Mouse (Mus musculus): ENCODE data around the gene Orc2.

The Orc2 gene

GRCm38 (mm10) chr1:58423371-58424248, 81.3 kb downstream of the Orc2 start, which contains the start of gene Clk1:
TSS of gene Clk1 (minus strand) at chr1:58424066.
- peak; percentile 88 for DNase-seq (ENCODE audit: low read depth)

GRCm38 (mm10) chr1:58422879-58423278, 82.0 kb downstream of the Orc2 start:
- DNase-seq (ENCODE audit: low read depth), result no peak

- DNase-seq (ENCODE audit: low read depth), result no peak
These were observed 83.9 kb downstream of the Orc2 start for GRCm38 (mm10) chr1:58420961-58421360.

DNA sequence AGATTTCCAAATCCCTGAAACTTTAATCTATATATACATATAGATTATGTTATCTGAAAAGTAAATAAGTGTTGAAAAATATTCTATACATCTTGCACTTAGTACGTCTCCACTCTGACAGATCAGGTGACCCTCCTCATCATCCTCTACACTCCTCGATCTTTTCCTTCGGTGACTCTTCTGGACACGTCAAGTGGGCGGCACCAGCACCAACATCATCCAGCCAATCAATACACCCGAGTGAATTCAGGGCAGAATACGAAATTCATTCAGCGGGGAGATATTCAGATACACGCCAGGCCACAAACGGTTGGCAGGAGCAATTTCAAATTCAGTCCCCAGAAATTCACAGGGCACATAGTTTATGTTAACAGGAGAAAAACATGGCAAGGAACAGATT, 84.9 kb downstream of the Orc2 start:
- no peak for DNase-seq (ENCODE audit: low read depth)

GRCm38 (mm10) chr1:58416048-58416447, 88.9 kb downstream of the Orc2 start:
- DNase-seq (ENCODE audit: low read depth), result no peak

- no peak for DNase-seq (ENCODE audit: low read depth)
These were observed 89.5 kb downstream of the Orc2 start for GRCm38 (mm10) chr1:58415442-58415841.

Measured in fibroblast of lung, adult 2 months (primary cell).